Mouse (Mus musculus) thymus, adult 18-20 months (tissue): ENCODE data around the gene Pcgf1.

Experiments
- DNase-seq, 2 experiments: peaks; one replicate each; pipeline ENCODE4 v3.0.0; 2022; ENCODE audit warnings: mixed read lengths in 2 of 2

The Pcgf1 gene

GRCm38 (mm10) chr6:83066441-83066840 lies 11.2 kb upstream of the Pcgf1 start:
- DNase-seq, result no peak

GRCm38 (mm10) chr6:83068221-83068620 lies 9.4 kb upstream of the Pcgf1 start:
- DNase-seq, result no peak

GRCm38 (mm10) chr6:83068706-83069487 lies 8.8 kb upstream of the Pcgf1 start:
- DNase-seq, result no peak

GRCm38 (mm10) chr6:83069488-83070246 lies 8.0 kb upstream of the Pcgf1 start:
- no peak for DNase-seq

- no peak for DNase-seq
These were observed 7.6 kb upstream of the Pcgf1 start, which contains the start of gene Tlx2 for GRCm38 (mm10) chr6:83070247-83070310. Gene Tlx2 (minus strand): TSS chr6:83070293.

- no peak for DNase-seq
These were observed 7.1 kb upstream of the Pcgf1 start for GRCm38 (mm10) chr6:83070311-83071219.

- DNase-seq, result no peak
These were observed 6.4 kb upstream of the Pcgf1 start for GRCm38 (mm10) chr6:83071220-83071619.

GRCm38 (mm10) chr6:83074979-83075378 lies 2.7 kb upstream of the Pcgf1 start:
- DNase-seq, result no peak

GRCm38 (mm10) chr6:83078324-83078858 lies 722 bp downstream of the Pcgf1 start:
- peak; percentile 95 to 97 for DNase-seq

- DNase-seq, result no peak
These were observed 2.5 kb downstream of the Pcgf1 start for GRCm38 (mm10) chr6:83080210-83080609.

- DNase-seq, result no peak
These were observed 5.8 kb downstream of the Pcgf1 start for GRCm38 (mm10) chr6:83083497-83083896.

- no peak for DNase-seq
These were observed 6.8 kb downstream of the Pcgf1 start for GRCm38 (mm10) chr6:83084477-83084876.

- DNase-seq, result no peak
These were observed 8.7 kb downstream of the Pcgf1 start, which contains the start of gene Lbx2 for GRCm38 (mm10) chr6:83086121-83087035. Gene Lbx2 (plus strand): TSS chr6:83086367.

GRCm38 (mm10) chr6:83087205-83087925 lies 9.7 kb downstream of the Pcgf1 start:
- no peak for DNase-seq

GRCm38 (mm10) chr6:83087926-83088260 lies 10.2 kb downstream of the Pcgf1 start:
- no peak for DNase-seq

GRCm38 (mm10) chr6:83092416-83093127 lies 14.9 kb downstream of the Pcgf1 start:
- no peak for DNase-seq

- DNase-seq, result peak in 1 of 2 experiments; percentile 57
These were observed 18.3 kb downstream of the Pcgf1 start for GRCm38 (mm10) chr6:83095968-83096367.

- no peak for DNase-seq
These were observed 20.7 kb downstream of the Pcgf1 start for GRCm38 (mm10) chr6:83098411-83098810.

- peak; percentile 83 to 95 for DNase-seq
These were observed 23.6 kb downstream of the Pcgf1 start, which contains the start of the genes Ccdc142 and Gm42688 for GRCm38 (mm10) chr6:83101316-83101687. Gene Ccdc142 (plus strand): TSS chr6:83101601. Gene Gm42688 (plus strand): TSS chr6:83101617.

- DNase-seq, result peak; percentile 64 to 68
These were observed 24.3 kb downstream of the Pcgf1 start for GRCm38 (mm10) chr6:83101688-83102556.
